Mouse (Mus musculus) bone marrow, adult 2 months (tissue): ENCODE results near the gene Uox. TPM values are rescaled to one million over a fixed set of nuclear protein-coding genes. Genes with fewer than 3 reads are reported as not detected.

ENCODE experiments used
- H3K27ac ChIP-seq: fragments of 200-500 bp; 2 replicates; pipeline ENCODE4 v1.5.1; 2012; ENCODE audit warnings: low read depth, mild to moderate bottlenecking, control low read depth, inconsistent platforms, low read length; ENCODE audit not compliant: control insufficient read depth, poor library complexity, insufficient read depth
- H3K4me1 ChIP-seq: fragments of 200-500 bp; 2 replicates; pipeline ENCODE4 v1.6.1; 2011; ENCODE audit warnings: low read length; ENCODE audit not compliant: control insufficient read depth, insufficient read depth
- H3K4me3 ChIP-seq: fragments of 200-500 bp; replicated peaks from 2 replicates; pipeline ENCODE3; 2011; ENCODE audit warnings: mild to moderate bottlenecking, low read depth, low read length, control low read depth; ENCODE audit not compliant: control insufficient read depth
- CTCF ChIP-seq: fragments of 200-500 bp; IDR thresholded peaks from 2 replicates; pipeline ENCODE4 v1.5.1; 2011; ENCODE audit warnings: low read length, control low read depth; ENCODE audit not compliant: control insufficient read depth, insufficient read depth
- POLR2A ChIP-seq: fragments of 200-500 bp; IDR thresholded peaks from 2 replicates; pipeline ENCODE4 v1.6.1; 2011; ENCODE audit warnings: low read depth, mild to moderate bottlenecking, control low read depth, low read length, borderline replicate concordance; ENCODE audit not compliant: control insufficient read depth
- WGBS: fragments of 180-500 bp; shearing (Covaris S2); methylation state at CpG from one replicate; pipeline ENCODE4 v1.1.7; 2018; 5-methylcytosine and 5-hydroxymethylcytosine counted together
- polyA plus RNA-seq: library from polyadenylated mRNA; stranded (reverse); fragments of >200 nt; gene quantifications from 2 replicates; pipeline ENCODE4 v1.2.4, GENCODE M21; 2011; ENCODE audit warnings: low replicate concordance; ENCODE audit not compliant: missing spikeins, insufficient read depth, insufficient read length

Gene Uox
- polyA plus RNA-seq, 1 experiment: 3.8 TPM

DNA sequence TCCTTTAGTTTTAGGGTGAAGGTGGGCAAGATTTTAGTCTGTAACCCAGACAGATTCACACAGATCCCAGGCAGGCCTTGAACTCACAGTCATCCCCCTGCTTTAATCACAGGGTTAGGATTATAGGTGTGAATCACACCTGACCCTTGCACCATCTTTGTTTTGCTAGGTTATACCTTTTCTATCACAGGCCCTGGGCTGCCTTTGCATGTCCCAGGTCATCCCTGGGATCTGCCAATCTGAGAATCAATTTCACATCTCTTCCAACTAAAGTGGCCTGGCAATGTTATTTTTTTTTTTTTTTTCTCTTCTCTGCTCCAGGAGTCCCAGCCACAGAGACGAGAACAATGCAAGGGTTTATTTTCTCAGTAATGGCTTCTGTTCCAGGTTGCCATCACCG is 21.4 kb downstream of the Uox start:
- WGBS: 84% methylated on average over 2 of the region's 2 CpGs
- Histone ChIP-seq H3K4me1 (no peaks in the 10 kb centered on the region), H3K4me3 (no peak overlapping the region), H3K27ac (no peak overlapping the region)
- TF ChIP-seq POLR2A (no peak), CTCF (no peak)

DNA sequence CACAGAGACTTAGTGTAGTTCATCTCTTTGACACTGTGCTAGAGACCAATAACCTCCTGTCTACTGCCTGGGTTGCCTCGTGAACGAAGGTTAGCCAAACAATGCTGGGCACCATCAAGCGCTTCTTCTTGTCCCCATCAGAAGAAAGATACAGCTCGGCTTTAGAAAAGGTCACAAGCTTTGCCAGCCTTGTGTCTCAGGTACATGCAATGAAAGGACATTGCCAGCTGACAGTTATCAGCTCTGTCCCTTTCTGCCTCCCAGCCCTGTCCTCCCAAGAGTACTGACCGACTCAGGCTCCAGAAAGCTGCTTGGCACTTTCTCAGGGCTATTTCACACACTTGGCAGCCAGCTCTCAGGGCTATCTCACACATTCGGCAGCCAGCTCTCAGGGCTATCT is 25.2 kb downstream of the Uox start:
- no peak overlapping the region for H3K4me3 ChIP-seq
- no peak overlapping the region for H3K27ac ChIP-seq
- WGBS: 83% methylated on average over 6 of the region's 6 CpGs
- TF ChIP-seq CTCF (no peak), POLR2A (no peak)
- H3K4me1 ChIP-seq: no peaks in the 10 kb centered on the region

DNA sequence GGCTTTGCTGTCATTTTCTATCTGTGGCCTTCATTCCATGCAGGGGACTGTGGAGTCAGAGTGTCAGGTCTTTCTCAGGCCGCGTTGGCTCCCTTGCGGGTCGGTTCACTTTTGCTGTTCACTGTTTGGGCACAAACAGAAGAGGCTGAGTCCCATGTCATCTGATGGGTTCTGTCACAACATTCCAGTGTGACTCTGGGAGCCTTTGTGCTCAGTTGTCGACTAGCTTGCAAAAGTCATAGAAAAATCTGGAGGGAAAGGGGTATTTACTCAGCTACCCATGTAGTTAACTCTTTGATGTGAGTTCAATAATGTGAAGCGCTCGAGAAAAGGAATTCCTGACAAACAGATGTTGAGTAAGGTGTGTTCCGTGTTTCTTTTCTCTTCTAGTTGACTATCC is 26.2 kb downstream of the Uox start:
- no peak overlapping the region for H3K27ac ChIP-seq
- WGBS: 89% methylated on average over 8 of the region's 8 CpGs
- H3K4me3 ChIP-seq: no peak overlapping the region
- no peak for TF ChIP-seq CTCF
- no peak for TF ChIP-seq POLR2A
- no peaks in the 10 kb centered on the region for H3K4me1 ChIP-seq

DNA sequence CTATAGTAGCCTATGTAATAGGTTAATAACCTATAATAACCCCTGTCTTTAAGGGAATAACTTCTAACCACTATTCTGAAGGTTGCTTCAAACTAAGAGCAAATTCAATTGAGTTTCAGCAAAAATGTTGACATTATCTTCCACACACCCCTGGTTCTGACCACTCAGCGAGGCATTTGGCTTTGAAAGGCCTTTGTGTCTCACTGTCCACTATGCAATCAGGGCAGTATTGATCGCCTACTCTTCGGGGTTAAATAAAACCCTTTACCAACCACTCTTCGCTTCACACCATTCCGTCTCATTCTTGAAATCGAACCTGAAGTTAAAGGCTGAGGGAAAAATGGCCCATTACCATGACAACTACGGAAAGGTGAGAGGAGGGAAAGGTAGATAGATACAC is 26.6 kb downstream of the Uox start:
- no peak overlapping the region for H3K27ac ChIP-seq
- H3K4me1 ChIP-seq: no peaks in the 10 kb centered on the region
- H3K4me3 ChIP-seq: no peak overlapping the region
- no peak for TF ChIP-seq CTCF
- TF ChIP-seq POLR2A: no peak
- WGBS: 81% methylated on average over 7 of the region's 7 CpGs

DNA sequence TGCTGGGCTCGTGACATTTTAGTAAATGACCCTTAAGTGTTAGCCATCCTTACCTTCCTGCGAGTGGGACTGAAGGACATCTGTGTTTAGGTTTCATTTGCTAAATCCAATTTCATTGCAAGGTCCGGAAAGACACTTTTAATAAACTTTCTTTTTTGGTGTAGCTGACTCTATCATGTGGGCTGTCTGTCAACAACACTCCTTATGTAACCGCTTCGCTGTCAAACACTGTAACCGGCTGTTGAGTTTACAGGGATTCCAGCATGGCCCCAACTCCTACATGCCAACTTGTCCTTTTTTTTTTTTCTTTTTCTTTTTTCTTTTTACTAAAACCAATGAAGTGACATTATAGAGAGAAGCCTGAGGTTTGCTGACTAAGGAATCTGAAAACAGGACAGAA is 28.2 kb downstream of the Uox start:
- no peak overlapping the region for H3K4me3 ChIP-seq
- no peak overlapping the region for H3K27ac ChIP-seq
- no peak for TF ChIP-seq CTCF
- TF ChIP-seq POLR2A: no peak
- 54% methylated on average over 6 of the region's 6 CpGs for WGBS
- H3K4me1 ChIP-seq: no peaks in the 10 kb centered on the region

DNA sequence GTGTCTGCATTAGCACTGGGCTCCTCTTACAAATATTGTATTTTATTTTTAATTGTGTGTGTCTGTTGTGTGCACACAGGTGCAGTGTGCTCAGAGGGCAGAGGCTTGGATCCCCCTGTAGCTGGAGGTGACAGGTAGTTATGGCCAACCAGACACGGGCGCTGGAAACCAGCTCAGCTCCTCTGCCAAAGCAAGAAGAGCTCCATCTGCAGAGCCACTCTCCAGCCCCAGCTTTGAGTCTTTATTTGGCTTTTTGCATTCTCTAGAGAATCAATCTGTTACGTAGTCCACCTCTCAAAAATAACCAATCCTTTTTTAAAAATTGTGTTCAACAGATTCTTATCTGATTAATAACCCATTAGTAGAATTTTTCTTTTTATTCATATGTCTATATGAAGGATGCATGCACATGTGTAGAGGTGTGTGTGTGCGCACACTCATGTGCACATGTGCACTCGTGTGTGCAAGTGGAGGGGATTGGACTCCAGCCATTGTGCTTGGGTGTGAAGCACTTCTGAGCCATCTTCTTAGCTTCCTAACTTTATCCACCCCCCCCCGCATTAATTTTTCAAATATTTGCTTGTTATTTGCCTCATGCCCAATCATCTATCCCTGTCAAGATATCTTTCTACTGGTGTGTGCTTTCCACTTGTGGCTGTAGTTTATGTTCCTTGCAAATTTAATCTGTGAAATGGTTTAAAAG is 29.1 kb downstream of the Uox start:
- H3K27ac ChIP-seq: no peak overlapping the region
- no peaks in the 10 kb centered on the region for H3K4me1 ChIP-seq
- 78% methylated on average over 6 of the region's 6 CpGs for WGBS
- no peak for TF ChIP-seq CTCF
- TF ChIP-seq POLR2A: no peak
- H3K4me3 ChIP-seq: no peak overlapping the region

DNA sequence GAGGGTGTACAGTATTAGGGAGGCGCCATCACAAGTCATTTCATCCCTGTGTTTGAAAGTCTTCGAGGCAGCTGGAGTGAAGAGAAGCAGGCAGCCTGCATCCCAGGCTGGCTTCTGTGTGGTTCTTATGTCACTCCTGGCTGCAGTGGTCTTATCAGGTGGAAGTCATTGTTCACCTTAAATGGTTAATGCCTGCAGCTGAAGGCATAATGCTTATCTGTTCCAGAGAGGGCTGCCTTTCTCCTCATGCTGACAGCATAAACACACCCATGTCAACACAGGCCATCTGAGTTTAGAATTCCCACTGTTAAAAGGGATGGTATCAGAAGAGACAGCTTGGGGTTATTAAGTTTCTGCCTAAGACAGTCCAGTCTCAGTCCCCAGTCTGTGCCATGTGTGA is 31.0 kb downstream of the Uox start:
- TF ChIP-seq CTCF (no peak), POLR2A (no peak)
- WGBS: 83% methylated on average over 2 of the region's 2 CpGs
- H3K4me3 ChIP-seq: no peak overlapping the region
- H3K27ac ChIP-seq: no peak overlapping the region
- H3K4me1 ChIP-seq: no peaks in the 10 kb centered on the region

DNA sequence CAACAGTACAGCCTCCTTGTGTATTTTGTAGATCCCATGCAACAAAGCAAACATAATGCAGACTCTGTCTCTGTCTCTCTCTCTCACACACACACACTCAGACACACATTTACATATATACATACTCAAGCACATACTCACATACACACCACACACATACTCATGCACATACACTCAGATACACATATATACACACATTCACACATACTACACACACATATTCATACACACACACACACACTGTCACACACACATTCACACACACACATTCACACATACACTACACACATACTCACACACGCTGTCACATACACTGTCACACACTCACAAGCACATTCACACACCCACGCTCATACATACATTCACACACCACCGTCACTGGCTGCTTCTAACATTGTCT is 32.3 kb downstream of the Uox start:
- no peak for TF ChIP-seq POLR2A
- TF ChIP-seq CTCF: no peak
- 80% methylated on average over 3 of the region's 3 CpGs for WGBS
- H3K4me3 ChIP-seq: no peak overlapping the region
- H3K27ac ChIP-seq: no peak overlapping the region
- H3K4me1 ChIP-seq: no peaks in the 10 kb centered on the region

DNA sequence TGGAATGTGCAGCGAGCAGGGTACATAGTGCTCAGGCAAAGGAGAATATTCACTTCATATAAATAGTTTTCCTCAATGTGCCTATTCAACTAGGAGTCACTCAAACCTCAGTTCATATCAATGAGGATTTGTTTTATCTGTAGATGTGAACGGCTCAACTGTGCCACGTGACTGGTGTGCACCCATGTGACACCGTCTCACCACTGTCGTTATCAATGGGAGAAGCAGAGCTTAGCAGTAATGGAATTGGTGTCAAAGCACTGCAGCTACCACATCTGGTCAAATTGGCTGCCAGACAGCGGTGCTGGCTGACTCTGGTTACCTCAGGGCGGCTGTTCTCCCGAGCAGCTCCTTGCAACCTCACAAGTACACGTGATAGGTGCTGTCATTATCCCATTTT is 34.4 kb downstream of the Uox start:
- no peak for TF ChIP-seq CTCF
- no peak for TF ChIP-seq POLR2A
- H3K27ac ChIP-seq: no peak overlapping the region
- H3K4me1 ChIP-seq: no peaks in the 10 kb centered on the region
- H3K4me3 ChIP-seq: no peak overlapping the region
- WGBS: 83% methylated on average over 9 of the region's 9 CpGs
